Mouse (Mus musculus) liver, embryonic 14.5 days (tissue): ENCODE data around the gene Kif26b. TPM values are rescaled to one million over a fixed set of nuclear protein-coding genes. Genes with fewer than 3 reads are reported as not detected.

ENCODE experiments used
- ATAC-seq: fragments of 200-750 bp; cut with Nextera tagmentation; 2 replicates; pipeline ENCODE4 v1.8.0; 2017; ENCODE audit warnings: moderate number of reproducible peaks, mild to moderate bottlenecking, moderate library complexity; ENCODE audit not compliant: insufficient read depth
- DNase-seq, 3 experiments: peaks; one replicate each; pipeline ENCODE4 v3.0.0-alpha.2; 2012 to 2013; ENCODE audit warnings: low read depth in 3 of 3, low spot score in 3 of 3
- H3K27ac ChIP-seq: fragments of 300-500 bp; sonication (generic); 2 replicates; pipeline ENCODE4 v1.5.1; 2014; ENCODE audit warnings: moderate library complexity, mild to moderate bottlenecking, control low read depth, inconsistent platforms
- H3K27me3 ChIP-seq: fragments of 300-500 bp; sonication (generic); 2 replicates; pipeline ENCODE4 v1.6.1; 2014; ENCODE audit warnings: mild to moderate bottlenecking, low read length, moderate library complexity; ENCODE audit not compliant: control insufficient read depth, insufficient read depth
- H3K36me3 ChIP-seq: fragments of 300-500 bp; sonication (generic); replicated peaks from 2 replicates; pipeline ENCODE4 v1.6.1; 2014; ENCODE audit warnings: low read depth; ENCODE audit not compliant: control insufficient read depth, insufficient read depth
- H3K4me1 ChIP-seq, 2 experiments: fragments of 200-500 bp in 1 of 2; fragments of 300-500 bp in 1 of 2; sonication (generic) in 1 of 2; replicated peaks; 2 replicates each; pipeline ENCODE4 v1.6.1; 2012 to 2014; ENCODE audit warnings: antibody characterized with exemption in 1 of 2, inconsistent platforms in 1 of 2, low read length in 1 of 2; ENCODE audit not compliant: control insufficient read depth in 2 of 2, insufficient read depth in 2 of 2
- H3K4me2 ChIP-seq: fragments of 300-500 bp; sonication (generic); 2 replicates; pipeline ENCODE4 v1.6.1; 2014; ENCODE audit warnings: low read depth, mild to moderate bottlenecking, control low read depth, moderate library complexity
- H3K4me3 ChIP-seq, 2 experiments: fragments of 200-500 bp in 1 of 2; fragments of 300-500 bp in 1 of 2; sonication (generic) in 1 of 2; 2 replicates each; pipeline ENCODE4 v1.5.1; 2012 to 2014; ENCODE audit warnings: low read depth in 2 of 2, low read length in 2 of 2, mild to moderate bottlenecking in 2 of 2, control low read depth in 1 of 2, inconsistent platforms in 1 of 2, moderate library complexity in 1 of 2; ENCODE audit not compliant: insufficient read depth in 1 of 2
- H3K9ac ChIP-seq: fragments of 300-500 bp; sonication (generic); replicated peaks from 2 replicates; pipeline ENCODE4 v1.6.1; 2014; ENCODE audit warnings: mild to moderate bottlenecking, control low read depth, moderate library complexity
- H3K9me3 ChIP-seq: fragments of 300-500 bp; sonication (generic); 2 replicates; pipeline ENCODE4 v1.6.1; 2016; ENCODE audit warnings: low read length, mixed read lengths; ENCODE audit not compliant: control insufficient read depth
- CTCF ChIP-seq: IDR thresholded peaks from 2 replicates; pipeline ENCODE4 v1.5.1; 2016; ENCODE audit warnings: antibody characterized with exemption, low read depth, control low read depth
- EP300 ChIP-seq: IDR thresholded peaks from 2 replicates; pipeline ENCODE4 v1.6.1; 2016; ENCODE audit warnings: antibody characterized with exemption, low read depth
- WGBS: fragments of 180-500 bp; shearing (Covaris S2); extraction: QIAGEN DNeasy Blood & Tissue Kit; methylation state at CpG from one replicate; pipeline ENCODE4 v1.1.7; 2014; ENCODE audit not compliant: insufficient replicate concordance; 5-methylcytosine and 5-hydroxymethylcytosine counted together
- polyA plus RNA-seq, 2 experiments: library from polyadenylated mRNA; depleted of rRNA in 1 of 2; stranded (reverse) in 1 of 2; unstranded in 1 of 2; fragments of >200 nt; fragmentation: Nextera tagmentation in 1 of 2; extraction: Ambion mirVana in 1 of 2; gene quantifications; 2 replicates each; pipeline versions ENCODE4 v1.2.1 to v1.2.3; 2012 to 2014

The Kif26b gene
- polyA plus RNA-seq (2012; rRNA removed) (0.05 and 0.07 TPM in 2 replicates), polyA plus RNA-seq (2014; fragmentation: Nextera tagmentation; extraction: Ambion mirVana) (0.01 and 0.05 TPM in 2 replicates)

- Histone ChIP-seq H3K9ac (no peak within 1 kb of the TSS), H3K4me2 (peak within 1 kb of the TSS; percentile 68), H3K9me3 (no peaks in the 10 kb centered on the region), H3K27ac (no peak within 1 kb of the TSS), H3K4me1 (no peaks in the 10 kb centered on the region), H3K4me3 (peak within 1 kb of the TSS; percentile 37 to 48), H3K27me3 (peaks cover 57% of the 10 kb centered on the region), H3K36me3 (no peaks in the 10 kb centered on the region)
- DNase-seq (no peak), ATAC-seq (no peak)
- under 1% methylated on average over 89 of the region's 92 CpGs for WGBS
- no peak for TF ChIP-seq EP300
- no peak for TF ChIP-seq CTCF
These were observed at the start of gene Kif26b for GRCm38 (mm10) chr1:178528431-178529351. Kif26b (plus strand) TSS chr1:178529125.

- H3K27ac ChIP-seq: no peak overlapping the region
- H3K4me2 ChIP-seq: no peak overlapping the region
- no peaks in the 10 kb centered on the region for H3K9me3 ChIP-seq
- H3K4me1 ChIP-seq: no peaks in the 10 kb centered on the region
- TF ChIP-seq EP300: no peak
- TF ChIP-seq CTCF: no peak
- DNase-seq (no peak), ATAC-seq (no peak)
- H3K4me3 ChIP-seq: no peak overlapping the region
- H3K27me3 ChIP-seq: no peaks in the 10 kb centered on the region
- H3K36me3 ChIP-seq: no peaks in the 10 kb centered on the region
- H3K9ac ChIP-seq: no peak overlapping the region
These were observed 45.1 kb upstream of the Kif26b start for GRCm38 (mm10) chr1:178483854-178484253.

GRCm38 (mm10) chr1:178485138-178485867, 43.6 kb upstream of the Kif26b start:
- no peaks in the 10 kb centered on the region for H3K4me1 ChIP-seq
- H3K27ac ChIP-seq: no peak overlapping the region
- no peak overlapping the region for H3K9ac ChIP-seq
- ATAC-seq: no peak
- H3K9me3 ChIP-seq: no peaks in the 10 kb centered on the region
- 57% methylated on average over 5 of the region's 5 CpGs for WGBS
- no peak for DNase-seq
- TF ChIP-seq CTCF: 0 out of 2 replicates have a peak, but pooled peaks have one; percentile 7
- TF ChIP-seq EP300: no peak
- H3K4me2 ChIP-seq: no peak overlapping the region
- H3K4me3 ChIP-seq: no peak overlapping the region
- no peaks in the 10 kb centered on the region for H3K27me3 ChIP-seq
- H3K36me3 ChIP-seq: no peaks in the 10 kb centered on the region

GRCm38 (mm10) chr1:178485868-178486220, 43.1 kb upstream of the Kif26b start:
- Histone ChIP-seq H3K27ac (no peak overlapping the region), H3K4me3 (no peak overlapping the region), H3K4me1 (no peaks in the 10 kb centered on the region), H3K36me3 (no peaks in the 10 kb centered on the region), H3K27me3 (no peaks in the 10 kb centered on the region), H3K4me2 (no peak overlapping the region), H3K9ac (no peak overlapping the region), H3K9me3 (no peaks in the 10 kb centered on the region)
- DNase-seq (no peak), ATAC-seq (no peak)
- WGBS: 53% methylated on average over 5 of the region's 5 CpGs
- TF ChIP-seq CTCF: no peak
- TF ChIP-seq EP300: no peak

- ATAC-seq: no peak
- H3K27ac ChIP-seq: no peak overlapping the region
- TF ChIP-seq EP300: no peak
- TF ChIP-seq CTCF: no peak
These were observed 42.1 kb upstream of the Kif26b start for GRCm38 (mm10) chr1:178486828-178487227.

More at GRCm38 (mm10) chr1:178486828-178487227, 42.1 kb upstream of the Kif26b start:
- no peak for DNase-seq
- 67% methylated on average over 5 of the region's 5 CpGs for WGBS
- Histone ChIP-seq H3K4me1 (no peaks in the 10 kb centered on the region), H3K36me3 (no peaks in the 10 kb centered on the region), H3K4me2 (no peak overlapping the region), H3K4me3 (no peak overlapping the region), H3K9me3 (no peaks in the 10 kb centered on the region), H3K27me3 (no peaks in the 10 kb centered on the region), H3K9ac (no peak overlapping the region)
